Mouse (Mus musculus): ENCODE measurements around the gene Mast4. TPM values are rescaled to one million over a fixed set of nuclear protein-coding genes. Genes with fewer than 3 reads are reported as not detected.

Gene Mast4
- polyA plus RNA-seq, 1 experiment = 10.4 TPM

DNA sequence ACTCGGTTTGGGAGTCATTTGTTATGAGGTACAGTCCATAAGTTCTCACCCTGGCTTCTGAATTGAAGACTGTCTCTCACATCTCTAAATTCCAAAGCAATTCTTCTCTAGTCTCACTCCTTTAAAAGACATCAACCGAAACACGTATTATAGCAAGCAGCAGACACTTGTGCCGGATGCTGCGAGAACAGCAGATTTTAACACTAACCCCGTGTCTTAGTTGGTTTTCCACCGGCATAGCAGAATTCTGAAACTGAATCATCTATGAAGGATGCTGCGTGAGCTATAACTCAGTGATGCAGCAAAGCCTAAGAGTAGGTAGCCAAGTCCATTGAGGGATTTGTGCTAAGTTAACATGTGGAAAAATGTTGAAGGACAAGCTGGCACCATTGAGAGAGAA, 10.5 kb upstream of the Mast4 start:
- Histone ChIP-seq H3K27ac (ENCODE audit: control insufficient read depth, insufficient read depth, low read length) (no peak overlapping the region), H3K36me3 (ENCODE audit: control insufficient read depth, insufficient read depth, low read length) (no peaks in the 10 kb centered on the region), H3K4me3 (ENCODE audit: control insufficient read depth, insufficient read depth, low read length) (no peak overlapping the region), H3K27me3 (ENCODE audit: control insufficient read depth, insufficient read depth, low read length) (no peaks in the 10 kb centered on the region), H3K4me1 (replicated peaks; ENCODE audit: control insufficient read depth, insufficient read depth, low read length) (no peaks in the 10 kb centered on the region)
- no peak for TF ChIP-seq CTCF (IDR thresholded peaks at IDR 0.05; ENCODE audit: borderline replicate concordance, control insufficient read depth, extremely low read depth, insufficient read depth, low read length, poor library complexity)
- no peak for TF ChIP-seq POLR2A (IDR thresholded peaks at IDR 0.05; ENCODE audit: control insufficient read depth, extremely low read depth, insufficient read depth, low read length, poor library complexity)
- WGBS = 97% methylated on average over 8 of the region's 8 CpGs
- no peak for DNase-seq

DNA sequence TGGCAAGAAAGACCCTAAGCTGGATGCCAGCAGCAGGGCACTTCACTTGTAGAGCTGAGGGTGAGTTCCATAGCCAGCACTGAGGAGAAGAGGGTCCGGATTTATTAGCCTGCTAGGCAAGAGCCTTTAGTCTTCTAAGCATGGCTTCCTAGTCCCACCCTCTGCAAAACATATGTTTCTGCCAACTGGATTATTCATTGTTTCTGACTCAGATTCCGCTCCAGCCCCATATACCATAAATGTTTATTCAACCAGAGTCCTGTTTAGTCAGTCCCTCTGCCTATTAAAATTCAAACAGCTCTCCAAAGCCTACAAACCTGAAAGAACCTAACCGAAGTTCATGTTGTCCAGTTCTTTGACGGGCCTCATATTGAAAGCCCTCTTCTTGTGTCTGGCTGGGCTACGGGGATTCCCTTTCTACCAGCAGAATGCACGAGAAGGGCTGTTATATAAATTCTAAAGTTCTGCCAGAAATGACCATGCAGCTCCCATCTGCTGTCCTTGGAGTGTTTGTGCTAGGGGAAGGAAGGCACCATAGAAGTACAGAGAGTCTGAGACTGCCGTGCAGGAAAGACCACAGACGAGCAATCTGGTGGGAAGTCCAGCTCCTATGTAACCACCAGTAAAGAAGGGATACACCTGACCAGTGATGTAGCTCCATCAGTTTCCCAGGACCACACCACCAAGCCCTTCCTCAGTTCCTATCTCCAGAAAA, 9.9 kb upstream of the Mast4 start:
- Histone ChIP-seq H3K4me1 (replicated peaks; ENCODE audit: control insufficient read depth, insufficient read depth, low read length) (no peaks in the 10 kb centered on the region), H3K27ac (ENCODE audit: control insufficient read depth, insufficient read depth, low read length) (no peak overlapping the region), H3K27me3 (ENCODE audit: control insufficient read depth, insufficient read depth, low read length) (no peaks in the 10 kb centered on the region), H3K4me3 (ENCODE audit: control insufficient read depth, insufficient read depth, low read length) (no peak overlapping the region), H3K36me3 (ENCODE audit: control insufficient read depth, insufficient read depth, low read length) (no peaks in the 10 kb centered on the region)
- 95% methylated on average over 8 of the region's 8 CpGs for WGBS
- TF ChIP-seq CTCF (IDR thresholded peaks at IDR 0.05; ENCODE audit: borderline replicate concordance, control insufficient read depth, extremely low read depth, insufficient read depth, low read length, poor library complexity) (no peak), POLR2A (IDR thresholded peaks at IDR 0.05; ENCODE audit: control insufficient read depth, extremely low read depth, insufficient read depth, low read length, poor library complexity) (no peak)
- no peak for DNase-seq

DNA sequence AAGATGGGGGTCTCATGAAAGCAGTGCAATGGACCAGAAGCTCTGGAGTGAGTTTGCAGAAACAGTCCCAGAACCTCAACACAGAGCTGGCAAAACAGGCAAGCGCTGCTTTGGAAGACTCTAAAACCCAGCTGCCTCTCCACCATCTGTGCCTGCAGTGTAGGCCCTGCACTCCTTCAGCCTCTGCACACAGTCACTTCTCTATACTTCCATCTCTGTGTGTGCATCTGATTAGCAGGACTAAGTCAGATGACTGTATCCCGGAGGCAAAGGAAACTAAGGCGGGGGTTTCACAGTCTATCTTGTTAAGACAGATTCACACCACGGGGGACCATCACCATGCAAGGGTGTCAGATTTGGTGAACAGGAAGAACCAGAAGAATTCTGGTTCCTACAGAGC, 6.7 kb upstream of the Mast4 start:
- WGBS = 92% methylated on average over 4 of the region's 4 CpGs
- DNase-seq = no peak
- no peak overlapping the region for H3K27ac ChIP-seq (ENCODE audit: control insufficient read depth, insufficient read depth, low read length)
- H3K36me3 ChIP-seq (ENCODE audit: control insufficient read depth, insufficient read depth, low read length) = no peaks in the 10 kb centered on the region
- no peaks in the 10 kb centered on the region for H3K27me3 ChIP-seq (ENCODE audit: control insufficient read depth, insufficient read depth, low read length)
- no peaks in the 10 kb centered on the region for H3K4me1 ChIP-seq (replicated peaks; ENCODE audit: control insufficient read depth, insufficient read depth, low read length)
- TF ChIP-seq POLR2A (IDR thresholded peaks at IDR 0.05; ENCODE audit: control insufficient read depth, extremely low read depth, insufficient read depth, low read length, poor library complexity) (no peak), CTCF (IDR thresholded peaks at IDR 0.05; ENCODE audit: borderline replicate concordance, control insufficient read depth, extremely low read depth, insufficient read depth, low read length, poor library complexity) (no peak)
- no peak overlapping the region for H3K4me3 ChIP-seq (ENCODE audit: control insufficient read depth, insufficient read depth, low read length)

DNA sequence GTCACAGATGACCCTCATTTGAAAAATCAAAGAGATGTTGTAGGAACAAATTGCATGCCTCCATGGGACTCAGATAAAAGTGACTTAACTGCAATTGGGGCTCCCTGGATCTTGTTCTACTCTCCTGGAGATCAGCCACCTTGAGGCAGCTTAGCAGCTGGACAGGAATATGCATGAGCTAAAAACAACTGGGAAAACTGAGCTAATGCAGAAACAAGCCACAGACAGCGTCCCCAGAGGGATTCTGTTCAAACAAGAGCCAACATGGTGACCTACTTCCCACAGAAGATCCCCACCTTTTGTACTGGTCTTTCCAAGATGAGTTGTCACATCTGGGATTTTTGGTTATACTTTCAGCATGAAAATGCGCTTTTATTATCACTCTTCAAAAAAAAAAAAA, 4.3 kb upstream of the Mast4 start:
- no peak for TF ChIP-seq CTCF (IDR thresholded peaks at IDR 0.05; ENCODE audit: borderline replicate concordance, control insufficient read depth, extremely low read depth, insufficient read depth, low read length, poor library complexity)
- TF ChIP-seq POLR2A (IDR thresholded peaks at IDR 0.05; ENCODE audit: control insufficient read depth, extremely low read depth, insufficient read depth, low read length, poor library complexity) = no peak
- Histone ChIP-seq H3K4me1 (replicated peaks; ENCODE audit: control insufficient read depth, insufficient read depth, low read length) (0 out of 2 replicates have a peak, but pooled peaks cover 4% of the 10 kb centered on the region), H3K27ac (ENCODE audit: control insufficient read depth, insufficient read depth, low read length) (no peak overlapping the region)

DNA sequence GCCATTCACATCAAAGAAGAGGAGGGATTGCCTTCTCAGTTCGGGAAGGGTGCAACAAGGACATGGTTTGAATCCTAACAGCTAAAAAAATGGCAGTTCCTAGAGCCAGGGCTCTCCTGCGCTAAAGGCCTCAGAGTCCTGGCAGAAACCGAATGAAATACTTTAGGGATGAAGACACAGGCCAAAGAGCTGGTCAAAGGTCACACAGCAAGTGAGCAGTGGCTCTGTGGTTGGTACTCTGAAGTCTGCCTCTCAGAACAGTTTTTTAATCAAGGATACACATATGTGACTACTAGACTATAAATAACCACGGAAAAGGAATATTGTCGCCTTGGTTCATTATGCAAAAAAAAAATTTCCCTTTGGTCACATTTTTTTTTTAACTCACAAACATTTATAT, 1.9 kb upstream of the Mast4 start:
- Histone ChIP-seq H3K27ac (ENCODE audit: control insufficient read depth, insufficient read depth, low read length) (no peak overlapping the region), H3K4me1 (replicated peaks; ENCODE audit: control insufficient read depth, insufficient read depth, low read length) (0 out of 2 replicates have a peak, but pooled peaks cover 4% of the 10 kb centered on the region), H3K36me3 (ENCODE audit: control insufficient read depth, insufficient read depth, low read length) (no peaks in the 10 kb centered on the region), H3K4me3 (ENCODE audit: control insufficient read depth, insufficient read depth, low read length) (no peak overlapping the region), H3K27me3 (ENCODE audit: control insufficient read depth, insufficient read depth, low read length) (peaks cover 6% of the 10 kb centered on the region)
- no peak for TF ChIP-seq POLR2A (IDR thresholded peaks at IDR 0.05; ENCODE audit: control insufficient read depth, extremely low read depth, insufficient read depth, low read length, poor library complexity)
- no peak for TF ChIP-seq CTCF (IDR thresholded peaks at IDR 0.05; ENCODE audit: borderline replicate concordance, control insufficient read depth, extremely low read depth, insufficient read depth, low read length, poor library complexity)
- 78% methylated on average over 5 of the region's 5 CpGs for WGBS
- no peak for DNase-seq

More for the DNA sequence above, 4.3 kb upstream of the Mast4 start:
- no peak overlapping the region for H3K4me3 ChIP-seq (ENCODE audit: control insufficient read depth, insufficient read depth, low read length)
- WGBS = 90% methylated on average over 2 of the region's 2 CpGs
- peaks cover 6% of the 10 kb centered on the region for H3K27me3 ChIP-seq (ENCODE audit: control insufficient read depth, insufficient read depth, low read length)
- H3K36me3 ChIP-seq (ENCODE audit: control insufficient read depth, insufficient read depth, low read length) = no peaks in the 10 kb centered on the region
- no peak for DNase-seq

DNA sequence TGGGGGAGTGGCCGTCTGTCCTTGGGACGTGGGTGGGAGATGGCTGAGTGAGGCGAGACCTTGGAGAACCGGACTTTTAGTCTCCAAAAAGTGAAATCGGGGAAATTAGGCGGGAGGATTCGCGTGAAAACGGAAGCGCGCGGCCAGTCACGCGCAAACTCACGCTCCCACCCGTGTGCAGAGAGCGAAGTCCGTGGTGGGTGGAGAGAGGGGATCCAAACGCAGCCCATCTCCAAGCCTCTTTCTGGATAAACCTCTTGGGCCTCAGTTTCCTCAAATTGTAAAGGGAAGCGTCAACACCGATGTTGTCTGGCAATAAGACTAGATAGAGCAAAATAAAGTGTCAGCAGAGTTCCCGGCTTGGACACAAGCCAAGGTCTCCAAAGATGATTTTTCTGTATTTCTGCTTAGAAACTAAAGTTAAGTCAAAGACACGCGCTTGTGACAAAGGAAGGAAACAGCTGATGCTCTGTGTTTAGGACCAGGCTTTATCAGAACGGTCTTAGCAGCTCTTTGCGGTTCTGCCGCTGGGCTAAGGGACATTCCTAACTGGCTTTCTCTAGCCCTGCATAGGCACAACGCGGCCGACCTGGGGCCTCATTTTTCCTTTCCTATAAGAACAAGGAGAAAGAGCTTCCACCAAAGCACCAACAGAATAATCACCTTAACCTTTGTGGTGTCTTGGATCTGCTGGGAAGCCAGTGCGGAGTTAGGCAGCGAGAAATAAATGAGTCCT, 594 bp upstream of the Mast4 start:
- H3K27me3 ChIP-seq (ENCODE audit: control insufficient read depth, insufficient read depth, low read length) = peaks cover 6% of the 10 kb centered on the region
- 3% methylated on average over 32 of the region's 32 CpGs for WGBS
- TF ChIP-seq POLR2A (IDR thresholded peaks at IDR 0.05; ENCODE audit: control insufficient read depth, extremely low read depth, insufficient read depth, low read length, poor library complexity) = no peak
- TF ChIP-seq CTCF (IDR thresholded peaks at IDR 0.05; ENCODE audit: borderline replicate concordance, control insufficient read depth, extremely low read depth, insufficient read depth, low read length, poor library complexity) = no peak
- H3K36me3 ChIP-seq (ENCODE audit: control insufficient read depth, insufficient read depth, low read length) = no peaks in the 10 kb centered on the region
- H3K4me3 ChIP-seq (ENCODE audit: control insufficient read depth, insufficient read depth, low read length) = peak overlapping the region; percentile 25
- H3K4me1 ChIP-seq (replicated peaks; ENCODE audit: control insufficient read depth, insufficient read depth, low read length) = 0 out of 2 replicates have a peak, but pooled peaks cover 4% of the 10 kb centered on the region
- no peak for DNase-seq
- H3K27ac ChIP-seq (ENCODE audit: control insufficient read depth, insufficient read depth, low read length) = no peak overlapping the region

All from thymus, adult 2 months (tissue).